Mouse (Mus musculus) C2C12 (cell line): ENCODE data around the gene Iqsec1. TPM values are rescaled to one million over a fixed set of nuclear protein-coding genes. Genes with fewer than 3 reads are reported as not detected.
A peak's percentile ranks its signal among the peaks of the same experiment; 100 is the strongest.

ENCODE experiments used
- H3K27me3 ChIP-seq: one replicate; pipeline ENCODE4 v1.6.1; 2011; ENCODE audit not compliant: control insufficient read depth, insufficient read depth, insufficient read length
- H3K36me3 ChIP-seq: one replicate; pipeline ENCODE4 v1.6.1; 2011; ENCODE audit not compliant: control insufficient read depth, insufficient read depth
- H3K4me3 ChIP-seq: one replicate; pipeline ENCODE4 v1.5.1; 2011; ENCODE audit warnings: mild to moderate bottlenecking, control low read depth; ENCODE audit not compliant: poor library complexity, insufficient read depth, severe bottlenecking
- H3K79me2 ChIP-seq: one replicate; pipeline ENCODE4 v1.6.1; 2011; ENCODE audit not compliant: control insufficient read depth, insufficient read depth
- H3K79me3 ChIP-seq: one replicate; pipeline ENCODE4 v1.6.1; 2011; ENCODE audit warnings: low read depth, control low read depth
- H3ac ChIP-seq: one replicate; pipeline ENCODE3; 2011; ENCODE audit warnings: low read depth; ENCODE audit not compliant: control insufficient read depth, insufficient read length
- CEBPB ChIP-seq: IDR thresholded peaks from one replicate; pipeline ENCODE4 v1.6.1; 2011; ENCODE audit warnings: low read depth, mild to moderate bottlenecking, control low read depth, moderate library complexity
- CTCF ChIP-seq: IDR thresholded peaks from one replicate; pipeline ENCODE4 v1.5.1; 2011; ENCODE audit not compliant: control insufficient read depth, insufficient read depth, insufficient read length
- FOSL1 ChIP-seq: IDR thresholded peaks from one replicate; pipeline ENCODE4 v1.8.0; 2011; ENCODE audit warnings: mild to moderate bottlenecking, low read length; ENCODE audit not compliant: poor library complexity, insufficient read depth, severe bottlenecking
- MAX ChIP-seq: IDR thresholded peaks from one replicate; pipeline ENCODE4 v1.6.1; 2011; ENCODE audit warnings: mild to moderate bottlenecking, control low read depth
- MYOD1 ChIP-seq: IDR thresholded peaks from one replicate; pipeline ENCODE4 v1.6.1; 2011; ENCODE audit warnings: low read depth; ENCODE audit not compliant: control insufficient read depth, insufficient read length
- MYOG ChIP-seq: IDR thresholded peaks from one replicate; pipeline ENCODE4 v1.6.1; 2011; ENCODE audit not compliant: control insufficient read depth, insufficient read length; ENCODE audit errors: extremely low read depth
- USF1 ChIP-seq: IDR thresholded peaks from one replicate; pipeline ENCODE4 v1.6.1; 2011; ENCODE audit warnings: low read depth, mild to moderate bottlenecking, control low read depth, moderate library complexity
- polyA plus RNA-seq: library from polyadenylated mRNA; unstranded; fragments of >200 nt; fragmentation: generic; extraction: Trizol; gene quantifications from one replicate; pipeline ENCODE4 v1.2.1, GENCODE M21; 2012; ENCODE audit warnings: missing spikeins

Iqsec1 gene
- polyA plus RNA-seq, 1 experiment: 20.6 TPM

GRCm38 (mm10) chr6:90812584-90812983 lies 175.9 kb downstream of the Iqsec1 start:
- Histone ChIP-seq H3K27me3 (peaks cover 26% of the 10 kb centered on the region), H3K79me3 (no peaks in the 10 kb centered on the region)
- TF ChIP-seq MAX (no peak), MYOD1 (no peak), MYOG (no peak), USF1 (no peak), CTCF (no peak), FOSL1 (no peak), CEBPB (no peak)

DNA sequence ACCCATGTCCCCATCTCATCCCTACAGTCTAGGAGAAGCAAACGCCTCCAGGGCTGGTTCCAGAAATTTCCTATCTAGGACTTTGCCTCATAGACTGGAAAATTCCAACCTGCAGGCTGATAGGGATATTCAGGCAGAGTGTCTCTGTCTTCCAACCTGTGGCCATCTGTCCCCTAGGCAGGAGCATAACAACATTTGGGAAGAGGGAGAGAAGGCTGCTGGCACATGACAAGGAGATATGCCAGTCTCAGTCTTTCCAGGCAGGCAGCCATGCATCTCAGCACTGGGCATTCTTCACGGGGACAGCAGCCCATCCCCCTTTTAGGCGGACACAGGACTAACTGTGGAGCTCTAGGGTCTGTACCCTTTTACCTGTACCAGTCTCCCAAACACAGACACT lies 176.4 kb downstream of the Iqsec1 start:
- Histone ChIP-seq H3K79me2 (no peaks in the 10 kb centered on the region), H3ac (no peak overlapping the region), H3K36me3 (no peaks in the 10 kb centered on the region), H3K4me3 (no peak overlapping the region), H3K27me3 (peaks cover 26% of the 10 kb centered on the region), H3K79me3 (no peaks in the 10 kb centered on the region)
- no peak for TF ChIP-seq USF1
- TF ChIP-seq CEBPB: no peak
- TF ChIP-seq MYOD1: no peak
- no peak for TF ChIP-seq MYOG
- TF ChIP-seq FOSL1: no peak
- no peak for TF ChIP-seq CTCF
- TF ChIP-seq MAX: no peak

More at GRCm38 (mm10) chr6:90812584-90812983, 175.9 kb downstream of the Iqsec1 start:
- H3K36me3 ChIP-seq: no peaks in the 10 kb centered on the region
- no peaks in the 10 kb centered on the region for H3K79me2 ChIP-seq
- H3K4me3 ChIP-seq: no peak overlapping the region
- no peak overlapping the region for H3ac ChIP-seq

DNA sequence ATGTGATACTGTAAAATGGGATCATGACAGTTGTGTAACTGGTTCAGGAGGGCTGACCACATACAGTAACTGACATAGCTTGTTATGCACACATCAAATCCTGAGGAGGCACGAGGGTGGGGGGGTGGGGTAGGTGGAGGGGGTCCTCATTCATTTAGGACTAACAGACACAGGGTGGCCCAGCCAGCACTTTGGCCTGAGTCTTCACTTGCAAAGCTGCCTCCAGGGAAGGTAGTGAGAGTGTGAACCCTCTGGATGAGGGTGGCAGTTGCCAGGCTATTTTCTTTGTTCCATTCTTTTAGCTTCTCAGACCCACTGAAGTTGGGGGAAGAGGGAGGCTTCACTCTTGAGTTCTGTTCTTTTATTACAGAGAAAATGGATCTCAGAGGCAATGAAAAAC lies 177.9 kb downstream of the Iqsec1 start:
- TF ChIP-seq MYOD1: no peak
- TF ChIP-seq CEBPB: no peak
- TF ChIP-seq FOSL1: no peak
- TF ChIP-seq USF1: no peak
- no peak for TF ChIP-seq CTCF
- TF ChIP-seq MYOG: no peak
- TF ChIP-seq MAX: no peak
- no peak overlapping the region for H3K4me3 ChIP-seq
- H3ac ChIP-seq: no peak overlapping the region
- no peaks in the 10 kb centered on the region for H3K79me2 ChIP-seq
- H3K27me3 ChIP-seq: peaks cover 30% of the 10 kb centered on the region
- H3K36me3 ChIP-seq: no peaks in the 10 kb centered on the region
- no peaks in the 10 kb centered on the region for H3K79me3 ChIP-seq

DNA sequence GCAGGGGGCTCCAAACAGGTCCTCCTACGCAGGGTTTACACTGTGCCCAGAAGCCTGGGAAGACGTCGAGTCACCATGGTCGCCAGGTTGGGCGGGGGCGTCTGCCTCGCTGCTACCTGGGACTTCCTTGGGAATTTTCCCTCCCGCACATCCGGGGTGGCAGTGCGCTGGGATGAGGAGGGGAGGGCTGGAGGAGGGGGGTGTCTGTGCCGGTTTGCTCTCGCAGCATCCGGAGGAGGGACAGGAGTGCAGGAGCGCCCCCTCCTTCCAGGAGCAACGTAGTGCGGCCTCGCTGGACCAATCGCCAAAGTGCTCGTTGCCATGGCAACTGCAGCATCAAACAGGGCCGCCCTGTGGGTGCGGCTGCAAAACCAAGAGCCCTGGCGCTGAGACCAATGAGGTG lies 178.5 kb downstream of the Iqsec1 start:
- Histone ChIP-seq H3K79me3 (no peaks in the 10 kb centered on the region), H3K27me3 (peaks cover 27% of the 10 kb centered on the region), H3K4me3 (no peak overlapping the region), H3K36me3 (no peaks in the 10 kb centered on the region), H3K79me2 (no peaks in the 10 kb centered on the region), H3ac (no peak overlapping the region)
- TF ChIP-seq MYOG: no peak
- TF ChIP-seq USF1: no peak
- peak; percentile 11 for TF ChIP-seq CTCF
- no peak for TF ChIP-seq MYOD1
- TF ChIP-seq FOSL1: no peak
- TF ChIP-seq MAX: no peak

GRCm38 (mm10) chr6:90809077-90809840 lies 179.2 kb downstream of the Iqsec1 start:
- Histone ChIP-seq H3K36me3 (no peaks in the 10 kb centered on the region), H3K27me3 (peaks cover 25% of the 10 kb centered on the region), H3K79me3 (no peaks in the 10 kb centered on the region), H3K79me2 (no peaks in the 10 kb centered on the region), H3ac (no peak overlapping the region), H3K4me3 (no peak overlapping the region)
- no peak for TF ChIP-seq MAX
- no peak for TF ChIP-seq MYOG
- no peak for TF ChIP-seq CEBPB
- TF ChIP-seq FOSL1: no peak
- TF ChIP-seq CTCF: no peak
- no peak for TF ChIP-seq USF1
- no peak for TF ChIP-seq MYOD1

GRCm38 (mm10) chr6:90808544-90808943 lies 179.9 kb downstream of the Iqsec1 start:
- Histone ChIP-seq H3K4me3 (no peak overlapping the region), H3K79me3 (no peaks in the 10 kb centered on the region), H3K36me3 (no peaks in the 10 kb centered on the region), H3ac (no peak overlapping the region), H3K79me2 (no peaks in the 10 kb centered on the region), H3K27me3 (peaks cover 24% of the 10 kb centered on the region)
- TF ChIP-seq USF1 (no peak), FOSL1 (no peak), CEBPB (no peak), MYOD1 (no peak), MAX (no peak), CTCF (no peak), MYOG (no peak)
